Mouse (Mus musculus) thymus, adult 2 months (tissue): ENCODE measurements around the gene Igfbp2. TPM values are rescaled to one million over a fixed set of nuclear protein-coding genes. Genes with fewer than 3 reads are reported as not detected.

ENCODE experiments used
- DNase-seq: peaks from one replicate; pipeline ENCODE4 v3.0.0; 2021
- H3K27ac ChIP-seq: fragments of 200-500 bp; 2 replicates; pipeline ENCODE4 v1.5.1; 2012; ENCODE audit warnings: low read length, control low read depth; ENCODE audit not compliant: control insufficient read depth, insufficient read depth
- H3K27me3 ChIP-seq: fragments of 200-500 bp; 2 replicates; pipeline ENCODE4 v1.6.1; 2012; ENCODE audit warnings: mild to moderate bottlenecking, low read length, moderate library complexity, mixed read lengths; ENCODE audit not compliant: control insufficient read depth, insufficient read depth
- H3K36me3 ChIP-seq: fragments of 200-500 bp; 2 replicates; pipeline ENCODE4 v1.6.1; 2012; ENCODE audit warnings: mild to moderate bottlenecking, low read length, moderate library complexity; ENCODE audit not compliant: control insufficient read depth, insufficient read depth
- H3K4me1 ChIP-seq: fragments of 200-500 bp; replicated peaks from 2 replicates; pipeline ENCODE4 v1.6.1; 2012; ENCODE audit warnings: low read length; ENCODE audit not compliant: control insufficient read depth, insufficient read depth
- H3K4me3 ChIP-seq: fragments of 200-500 bp; 2 replicates; pipeline ENCODE4 v1.5.1; 2012; ENCODE audit warnings: mild to moderate bottlenecking, low read length, control low read depth, moderate library complexity; ENCODE audit not compliant: control insufficient read depth, insufficient read depth
- CTCF ChIP-seq: fragments of 200-500 bp; IDR thresholded peaks from 2 replicates; pipeline ENCODE4 v1.5.1; 2012; ENCODE audit warnings: mild to moderate bottlenecking, control low read depth, low read length, moderate library complexity, borderline replicate concordance; ENCODE audit not compliant: control insufficient read depth, poor library complexity, insufficient read depth; ENCODE audit errors: extremely low read depth
- POLR2A ChIP-seq: fragments of 200-500 bp; IDR thresholded peaks from 2 replicates; pipeline ENCODE4 v1.6.1; 2012; ENCODE audit warnings: mild to moderate bottlenecking, low read length, control low read depth, moderate library complexity; ENCODE audit not compliant: control insufficient read depth, poor library complexity, insufficient read depth; ENCODE audit errors: extremely low read depth
- WGBS: fragments of 180-500 bp; shearing (Covaris S2); methylation state at CpG from one replicate; pipeline ENCODE4 v1.1.7; 2018; 5-methylcytosine and 5-hydroxymethylcytosine counted together
- polyA plus RNA-seq: library from polyadenylated mRNA; depleted of rRNA; stranded (reverse); fragments of >200 nt; gene quantifications from 2 replicates; pipeline ENCODE4 v1.2.3, GENCODE M21; 2012; rRNA removed

Gene Igfbp2
- polyA plus RNA-seq, 1 experiment: 13.3 TPM

GRCm38 (mm10) chr1:72878473-72879318 is 54.4 kb downstream of the Igfbp2 start:
- no peaks in the 10 kb centered on the region for H3K4me1 ChIP-seq
- peaks cover 5% of the 10 kb centered on the region; the same call in 1 of the 2 replicates for H3K27me3 ChIP-seq
- 75% methylated on average over 25 of the region's 25 CpGs for WGBS
- H3K4me3 ChIP-seq: no peak overlapping the region
- TF ChIP-seq CTCF (no peak), POLR2A (no peak)
- H3K27ac ChIP-seq: no peak overlapping the region
- H3K36me3 ChIP-seq: no peaks in the 10 kb centered on the region
- no peak for DNase-seq

GRCm38 (mm10) chr1:72879319-72879634 is 55.0 kb downstream of the Igfbp2 start:
- no peak for DNase-seq
- TF ChIP-seq POLR2A (no peak), CTCF (no peak)
- WGBS: 63% methylated on average over 4 of the region's 4 CpGs
- H3K27me3 ChIP-seq: 0 out of 2 replicates have a peak, but pooled peaks cover 3% of the 10 kb centered on the region
- no peak overlapping the region for H3K27ac ChIP-seq
- H3K4me1 ChIP-seq: no peaks in the 10 kb centered on the region
- no peak overlapping the region for H3K4me3 ChIP-seq
- no peaks in the 10 kb centered on the region for H3K36me3 ChIP-seq

- no peaks in the 10 kb centered on the region for H3K36me3 ChIP-seq
- 90% methylated on average over 11 of the region's 11 CpGs for WGBS
- DNase-seq: no peak
- no peak overlapping the region for H3K4me3 ChIP-seq
- H3K27me3 ChIP-seq: no peaks in the 10 kb centered on the region
- TF ChIP-seq POLR2A (no peak), CTCF (no peak)
- H3K27ac ChIP-seq: no peak overlapping the region
- H3K4me1 ChIP-seq: no peaks in the 10 kb centered on the region
These were observed 61.0 kb downstream of the Igfbp2 start for GRCm38 (mm10) chr1:72885111-72885818.

GRCm38 (mm10) chr1:72885819-72886169 is 61.5 kb downstream of the Igfbp2 start:
- no peak overlapping the region for H3K4me3 ChIP-seq
- H3K27ac ChIP-seq: no peak overlapping the region
- H3K36me3 ChIP-seq: no peaks in the 10 kb centered on the region
- TF ChIP-seq CTCF (no peak), POLR2A (no peak)
- no peaks in the 10 kb centered on the region for H3K27me3 ChIP-seq
- whole genome bisulfite sequencing: 86% methylated on average over 7 of the region's 7 CpGs
- H3K4me1 ChIP-seq: no peaks in the 10 kb centered on the region
- DNase-seq: no peak

GRCm38 (mm10) chr1:72887910-72888309 is 63.6 kb downstream of the Igfbp2 start:
- 45% methylated on average over 1 of the region's 1 CpGs for WGBS
- DNase-seq: no peak
- Histone ChIP-seq H3K27ac (no peak overlapping the region), H3K4me1 (no peaks in the 10 kb centered on the region), H3K27me3 (no peaks in the 10 kb centered on the region), H3K36me3 (no peaks in the 10 kb centered on the region), H3K4me3 (no peak overlapping the region)
- TF ChIP-seq POLR2A: no peak
- TF ChIP-seq CTCF: no peak

- TF ChIP-seq POLR2A: no peak
- TF ChIP-seq CTCF: no peak
- WGBS: 81% methylated on average over 2 of the region's 2 CpGs
These were observed 71.5 kb downstream of the Igfbp2 start for GRCm38 (mm10) chr1:72895821-72896220.

More at GRCm38 (mm10) chr1:72895821-72896220, 71.5 kb downstream of the Igfbp2 start:
- Histone ChIP-seq H3K4me3 (no peak overlapping the region), H3K4me1 (no peaks in the 10 kb centered on the region), H3K27me3 (no peaks in the 10 kb centered on the region), H3K27ac (no peak overlapping the region), H3K36me3 (no peaks in the 10 kb centered on the region)
- DNase-seq: no peak

Other genes starting within 250 kb of the Igfbp2 start
- gene Smarcal1, start 241.3 kb upstream of the Igfbp2 start, polyA plus RNA-seq: 43.8 and 49.5 TPM in 2 replicates
- not detected in 2 replicates for gene Ankar, start 123.9 kb upstream of the Igfbp2 start, polyA plus RNA-seq
- gene Rpl37a, start 113.2 kb upstream of the Igfbp2 start, polyA plus RNA-seq: 697 and 870 TPM in 2 replicates
- 27.0 and 58.3 TPM in 2 replicates for gene Igfbp5, start 50.4 kb downstream of the Igfbp2 start, polyA plus RNA-seq
- 1.4 TPM in 1 of 2 replicates, not detected in the other for gene Tnp1, start 191.4 kb downstream of the Igfbp2 start, polyA plus RNA-seq